Mouse (Mus musculus) common myeloid progenitor, adult 5-6 weeks (primary cell): ENCODE data around the gene Mecp2. TPM values are rescaled to one million over a fixed set of nuclear protein-coding genes. Genes with fewer than 3 reads are reported as not detected.
"Not testable (repeated sequence)": the region's sequence is repeated elsewhere in the genome, so short reads cannot be mapped to it uniquely, and the experiment has no call there.

ENCODE experiments used
- ATAC-seq: replicated peaks from 2 replicates; pipeline ENCODE4 v1.8.0; 2016; ENCODE audit warnings: low read depth, mild to moderate bottlenecking, moderate TSS enrichment, inconsistent platforms; ENCODE audit not compliant: poor library complexity, severe bottlenecking
- total RNA-seq: library from RNA; stranded (forward); fragments of 200-1000, 187-1606 nt; gene quantifications from 2 replicates; pipeline ENCODE4 v1.2.3, GENCODE M21; 2017

Gene Mecp2
- 16.9 and 26.2 TPM in 2 replicates for total RNA-seq

DNA sequence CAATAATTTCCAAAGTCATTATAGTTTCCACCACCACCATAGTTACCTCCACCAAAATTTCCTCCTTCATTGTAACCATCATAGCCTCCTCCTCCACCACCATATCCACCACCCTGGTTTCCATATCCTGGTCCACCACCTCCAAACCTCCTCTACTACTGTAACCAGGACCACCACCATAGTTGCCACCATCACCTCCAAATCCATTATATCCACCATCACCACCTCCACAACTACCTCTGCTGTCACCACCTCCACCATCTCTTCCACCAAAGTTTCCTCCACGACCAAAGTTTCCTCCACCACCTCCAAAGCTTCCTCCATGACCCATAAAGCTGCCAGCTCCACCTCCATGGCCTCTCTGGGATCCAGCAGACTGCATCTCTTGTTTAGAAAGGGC is at the start of gene Mecp2:
Mecp2 (minus strand) TSS at position 101 of the 400 bp plus-strand sequence.
- ATAC-seq: not testable (repeated sequence)

- no peak for ATAC-seq
Observed at GRCm38 (mm10) chrX:74176959-74177358, 41.8 kb upstream of the Mecp2 start, which contains the start of gene Tktl1. TSS of gene Tktl1 (plus strand) at chrX:74177259.

DNA sequence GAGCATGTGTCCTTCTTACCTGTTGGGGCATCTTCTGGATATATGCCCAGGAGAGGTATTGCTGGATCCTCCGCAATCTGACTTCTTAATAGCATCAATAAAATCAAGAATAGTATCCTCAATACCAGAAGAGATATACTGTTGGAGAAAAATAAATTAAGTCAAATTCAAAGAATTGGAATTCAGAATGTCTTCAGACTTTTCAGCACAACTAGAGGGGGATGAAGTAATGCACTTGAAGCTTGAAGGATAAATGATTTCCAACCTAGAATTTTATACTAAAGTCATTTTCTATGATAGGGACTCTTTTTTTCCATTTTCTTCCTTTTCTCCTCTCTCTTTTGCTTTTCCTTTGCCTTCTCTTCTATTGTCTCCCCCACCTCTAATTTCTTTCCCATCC is 32.6 kb upstream of the Mecp2 start, which contains the start of gene Tex28:
Tex28 (minus strand) TSS at position 101 of the 400 bp plus-strand sequence.
- ATAC-seq: no peak

GRCm38 (mm10) chrX:74127164-74127563 is 8.0 kb downstream of the Mecp2 start, which contains the start of gene Opn1mw:
TSS of gene Opn1mw (plus strand) at chrX:74127464.
- ATAC-seq: no peak

GRCm38 (mm10) chrX:74124975-74125374 is 10.2 kb downstream of the Mecp2 start:
- 0 out of 2 replicates have a peak, but pooled peaks have one; percentile 32 for ATAC-seq

GRCm38 (mm10) chrX:74115511-74115910 is 19.7 kb downstream of the Mecp2 start:
- peak; percentile 83 for ATAC-seq

GRCm38 (mm10) chrX:74114036-74114435 is 21.1 kb downstream of the Mecp2 start:
- no peak for ATAC-seq

GRCm38 (mm10) chrX:74108747-74109146 is 26.4 kb downstream of the Mecp2 start:
- ATAC-seq: no peak

- ATAC-seq: no peak
Observed at GRCm38 (mm10) chrX:74105916-74106315, 29.2 kb downstream of the Mecp2 start.

DNA sequence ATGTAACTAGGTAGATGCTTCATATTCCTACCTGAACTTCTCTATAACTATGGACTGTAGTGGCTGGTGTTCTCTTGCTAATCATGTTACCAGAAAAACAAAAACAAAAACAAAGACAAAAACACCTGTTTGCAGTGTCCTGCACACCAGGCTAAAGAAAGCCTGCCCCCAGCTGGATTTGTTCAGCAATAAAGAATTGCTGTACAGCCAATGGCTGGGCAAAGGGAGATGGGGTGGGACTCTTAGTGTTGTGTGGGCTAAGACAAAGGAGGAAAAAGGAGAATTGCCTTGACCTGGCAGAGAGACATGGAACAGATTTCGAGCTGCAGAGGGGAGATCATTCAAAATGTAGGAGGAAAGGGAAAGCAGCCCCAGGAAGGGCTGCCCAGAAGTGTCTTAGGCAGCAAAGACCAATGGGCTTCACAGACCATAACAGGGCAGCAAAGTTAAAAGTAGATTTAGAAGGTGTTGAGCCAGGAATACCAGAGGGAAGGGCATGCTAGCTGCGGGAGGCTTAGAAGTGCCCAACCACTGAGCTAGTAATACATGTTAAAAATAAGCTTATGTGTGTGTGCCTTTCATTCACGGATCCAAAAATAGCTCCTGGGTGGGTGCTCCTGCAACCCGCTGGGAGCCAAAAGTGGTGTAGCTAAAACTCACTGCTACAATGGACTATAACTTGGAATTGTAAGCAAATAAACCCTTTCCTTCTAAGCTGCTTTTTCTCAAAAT is 31.5 kb downstream of the Mecp2 start:
- no peak for ATAC-seq

GRCm38 (mm10) chrX:74095130-74095529 is 40.0 kb downstream of the Mecp2 start:
- ATAC-seq: 0 out of 2 replicates have a peak, but pooled peaks have one; percentile 25

GRCm38 (mm10) chrX:74085601-74086038 is 49.5 kb downstream of the Mecp2 start:
- peak; percentile 98 for ATAC-seq

GRCm38 (mm10) chrX:74084946-74085498 is 50.1 kb downstream of the Mecp2 start:
- peak; percentile 57 for ATAC-seq

- no peak; the same call in 1 of the 2 replicates for ATAC-seq
Observed at GRCm38 (mm10) chrX:74084276-74084837, 50.8 kb downstream of the Mecp2 start.

- no peak for ATAC-seq
Observed at GRCm38 (mm10) chrX:74070794-74071193, 64.4 kb downstream of the Mecp2 start.

DNA sequence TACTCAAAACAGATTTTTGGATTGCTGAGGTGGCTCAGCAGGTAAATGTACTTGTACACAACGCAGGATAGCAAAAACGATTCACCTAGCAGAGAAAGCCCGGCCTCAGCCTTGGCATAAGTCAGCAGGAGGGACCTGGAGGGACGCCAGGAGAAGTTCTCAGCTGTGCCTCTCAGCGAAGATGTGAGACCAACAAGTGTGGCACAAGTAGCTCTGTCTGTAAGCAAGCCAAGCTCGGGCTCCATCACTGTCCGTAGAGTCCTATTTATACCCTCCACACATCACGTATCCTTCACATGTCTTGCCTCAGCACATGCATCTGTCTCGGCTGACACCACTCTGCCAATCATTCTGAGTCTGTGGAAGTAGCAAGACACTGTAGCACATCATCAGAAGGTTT is 67.3 kb downstream of the Mecp2 start:
- ATAC-seq: no peak

- ATAC-seq: no peak
Observed at GRCm38 (mm10) chrX:74045107-74045506, 90.1 kb downstream of the Mecp2 start.

DNA sequence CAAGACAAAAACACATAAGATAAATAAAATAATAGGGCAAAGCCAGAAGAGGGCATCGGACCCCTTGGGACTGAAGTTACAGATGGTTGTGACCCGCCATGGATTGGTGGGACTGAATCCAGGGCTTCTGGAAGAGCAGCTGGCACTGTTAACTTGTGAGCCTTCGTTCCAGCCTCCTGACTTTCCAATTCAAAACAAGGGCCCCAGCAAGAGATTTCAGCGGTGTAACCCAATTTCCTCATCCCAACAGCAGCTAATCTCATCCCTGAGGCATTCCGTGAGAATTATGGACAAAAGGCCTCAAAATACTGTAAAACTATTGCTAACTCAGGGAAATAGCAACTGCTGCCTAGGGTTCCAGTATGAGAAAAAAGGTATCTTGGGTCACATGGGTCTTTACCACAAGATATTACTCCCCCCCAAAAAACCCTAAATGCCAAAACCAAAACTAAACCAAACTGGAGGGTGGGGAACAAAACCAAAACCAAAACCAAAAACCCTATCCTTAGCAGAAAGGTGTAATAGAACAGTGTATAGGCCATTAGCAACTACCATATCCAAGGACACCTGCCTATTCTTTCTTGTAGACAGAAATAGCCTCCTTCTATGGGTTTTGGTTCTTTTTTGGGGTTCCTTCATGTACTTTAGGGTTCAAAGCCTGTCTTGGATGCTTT is 97.3 kb downstream of the Mecp2 start:
- no peak for ATAC-seq

DNA sequence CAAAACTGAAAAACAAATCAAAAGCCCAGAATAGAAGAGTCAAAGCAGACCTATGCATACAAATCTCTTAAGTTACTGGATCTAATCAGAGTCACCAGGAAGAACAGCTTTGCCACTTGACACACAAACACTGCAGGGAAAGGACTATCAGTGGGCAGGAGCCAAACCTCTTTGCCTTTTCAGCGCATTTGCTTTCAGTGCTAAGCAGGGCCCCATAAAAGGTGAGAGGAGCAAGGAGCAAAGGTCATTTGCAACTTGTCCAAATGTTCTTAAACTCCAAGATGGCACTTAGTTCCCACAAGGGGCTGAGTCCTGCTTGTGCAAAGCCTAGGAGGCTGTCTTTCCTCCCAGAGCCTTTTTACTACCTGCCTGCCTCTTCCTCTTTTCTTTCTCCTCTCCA is 105.2 kb downstream of the Mecp2 start:
- no peak for ATAC-seq
